Comparison of ENCODE assay signal across 8 mouse cellular contexts in genomic region chr11:74584946-74585723, GRCm38 (mm10). TPM values are rescaled to one million over a fixed set of nuclear protein-coding genes. Genes with fewer than 3 reads are reported as not detected.
DNase-seq lines count a peak whose midpoint lies in the region; ATAC-seq and TF ChIP-seq lines count a peak whose summit lies in the region.
"Had no signal": no experiment of that assay in that cellular context is flagged by ENCODE, and none has a peak within 500 bp of the region (broad histone marks: within the 10 kb centered on the region; RNA-seq: fewer than 3 reads in every experiment).

No protein-coding gene starts in this region.

- no peaks in the 10 kb centered on the region for H3K36me3 ChIP-seq in kidney, embryonic 15.5 days
- no peaks in the 10 kb centered on the region for H3K36me3 ChIP-seq in myocyte (ENCODE audit: control insufficient read depth, insufficient read depth)
- H3K36me3 ChIP-seq: liver, embryonic 15.5 days had no signal

- no peak for TF ChIP-seq POLR2A in myocyte (IDR thresholded peaks at IDR 0.05; ENCODE audit: insufficient read length, low read depth)

- H3K27me3 ChIP-seq in kidney, embryonic 15.5 days, result peaks cover 39% of the 10 kb centered on the region
- H3K27me3 ChIP-seq in myocyte (ENCODE audit: control insufficient read depth, insufficient read depth, insufficient read length), result peaks cover 26% of the 10 kb centered on the region

- WGBS in kidney, embryonic 15.5 days, result 61% methylated on average over 10 of the region's 10 CpGs

- H3K27ac ChIP-seq in kidney, embryonic 15.5 days, result no peak overlapping the region
- H3K27ac ChIP-seq: liver, embryonic 15.5 days had no signal

- no peak overlapping the region for H3K9ac ChIP-seq in kidney, embryonic 15.5 days
- H3K9ac ChIP-seq: liver, embryonic 15.5 days had no signal

- H3ac ChIP-seq in myocyte (ENCODE audit: control insufficient read depth, insufficient read length), result no peak overlapping the region

- no peaks in the 10 kb centered on the region for H3K9me3 ChIP-seq in kidney, embryonic 15.5 days (replicated peaks)
- H3K9me3 ChIP-seq: liver, embryonic 15.5 days had no signal

- H3K4me3 ChIP-seq in kidney, embryonic 15.5 days (replicated peaks), result no peak overlapping the region
- no peak overlapping the region for H3K4me3 ChIP-seq in myocyte
- H3K4me3 ChIP-seq: liver, embryonic 15.5 days had no signal

- no peaks in the 10 kb centered on the region for H3K79me2 ChIP-seq in myocyte (ENCODE audit: control insufficient read depth, insufficient read depth)

- peak; percentile 71 for DNase-seq in kidney, postnatal 10 days
- peak; percentile 39 for DNase-seq in MEL-GATA-1-ER (ENCODE audit: extremely low read depth, low read depth)
- peak; percentile 42 for DNase-seq in embryo, embryonic 10 days (ENCODE audit: low spot score)
- no peak for DNase-seq in heart, adult 9 months (ENCODE audit: low spot score in 2 of 2)
- DNase-seq in frontal cortex, postnatal 10 days (ENCODE audit: low spot score in 2 of 2), result no peak

- H3K4me2 ChIP-seq in kidney, embryonic 15.5 days, result no peak overlapping the region
- H3K4me2 ChIP-seq in myocyte (ENCODE audit: low read depth), result no peak overlapping the region
- H3K4me2 ChIP-seq: liver, embryonic 15.5 days had no signal

- ATAC-seq in kidney, embryonic 15.5 days (replicated peaks; ENCODE audit: low FRiP score), result no peak

- peaks cover 7% of the 10 kb centered on the region for H3K4me1 ChIP-seq in kidney, embryonic 15.5 days

TF ChIP-seq in myocyte, 11 proteins besides CTCF, POLR2A, EP300 and RAD21:
- TF ChIP-seq REST (IDR thresholded peaks at IDR 0.05; ENCODE audit: insufficient read depth, insufficient read length) (peak; percentile 71), MYOD1 (IDR thresholded peaks at IDR 0.05; ENCODE audit: control insufficient read depth in 1 of 3, insufficient read length in 2 of 3, low read depth in 2 of 3) (peak in 1 of 3 experiments; percentile 28), SRF (IDR thresholded peaks at IDR 0.05; ENCODE audit: control insufficient read depth, insufficient read length, low read depth) (no peak)

RNA-seq across cellular contexts. Expression of gene Rap1gap2, which starts 25.6 kb away (rescaled TPM):
- polyA plus RNA-seq in kidney, embryonic 15.5 days (2015; fragmentation: Nextera tagmentation; extraction: Ambion mirVana), result 5.8 and 6.4 TPM in 2 replicates
- 43.4 TPM for polyA plus RNA-seq in myocyte (2012; fragmentation: generic; extraction: Trizol)

RNA-seq across cellular contexts. Expression of gene Ccdc92b, which starts 34.3 kb away (rescaled TPM):
- 0.19 and 0.38 TPM in 2 replicates for polyA plus RNA-seq in kidney, embryonic 15.5 days (2015; fragmentation: Nextera tagmentation; extraction: Ambion mirVana)
- 0.06 TPM for polyA plus RNA-seq in myocyte (2012; fragmentation: generic; extraction: Trizol)

Comparison
In these comparisons a context has a peak if more than half of its experiments do, and no peak if none do; other contexts are left out.
1. DNase-seq: peak in kidney, postnatal 10 days (single experiment), MEL-GATA-1-ER (single experiment) and embryo, embryonic 10 days (single experiment); none in heart, adult 9 months (0 of 2) and frontal cortex, postnatal 10 days (0 of 2).